Mouse (Mus musculus) spleen, adult 2 months (tissue): ENCODE measurements at regions not wholly inside any gene's neighbourhood (a gene's known extent, or its start where the extent isn't known, plus 50 kb on each side); places are given as distances from the start of the nearest gene placed in this dataset.

Experiments
- CTCF ChIP-seq: fragments of 200-500 bp; IDR thresholded peaks from 2 replicates; pipeline ENCODE4 v1.5.1; 2011; ENCODE audit warnings: mild to moderate bottlenecking, inconsistent platforms; ENCODE audit not compliant: insufficient read depth, insufficient read length, insufficient replicate concordance; ENCODE audit errors: extremely low read depth
- POLR2A ChIP-seq: fragments of 200-500 bp; IDR thresholded peaks from 2 replicates; pipeline ENCODE4 v1.6.1; 2011; ENCODE audit warnings: low read depth, low read length, inconsistent platforms

GRCm38 (mm10) chr19:25845158-25845557 lies 172.9 kb downstream of the Dmrt2 start:
- no peak for TF ChIP-seq CTCF
- TF ChIP-seq POLR2A = no peak
